8 mouse cellular contexts compared by ENCODE assay signal in the genomic region with DNA sequence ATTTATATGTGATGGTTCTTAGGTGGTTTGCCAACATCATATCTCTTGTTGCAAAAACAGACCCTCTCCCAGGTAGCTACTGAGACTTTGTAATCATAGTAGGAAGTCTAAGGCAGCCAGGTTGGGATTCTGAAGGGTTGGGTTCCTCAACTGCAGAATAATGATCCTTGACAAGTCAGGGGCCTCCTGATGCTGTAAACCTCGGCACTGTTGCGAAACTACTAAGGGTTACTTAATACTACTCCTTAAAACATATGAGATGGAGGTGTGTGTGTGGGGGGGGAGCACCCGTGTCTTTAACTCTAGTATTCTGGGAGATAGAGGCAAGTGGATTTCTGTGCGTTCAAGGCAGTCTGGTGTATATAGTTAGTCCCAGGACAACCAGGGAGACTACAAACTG. TPM values are rescaled to one million over a fixed set of nuclear protein-coding genes. Genes with fewer than 3 reads are reported as not detected.
DNase-seq lines count a peak whose midpoint lies in the region; ATAC-seq and TF ChIP-seq lines count a peak whose summit lies in the region.

No protein-coding gene starts in this region.

- no peak for ATAC-seq in forebrain, embryonic 16.5 days
- ATAC-seq in liver, embryonic 12.5 days: no peak
- no peak for ATAC-seq in stomach, embryonic 15.5 days (ENCODE audit: insufficient read depth, low FRiP score, low read depth)

- TF ChIP-seq CTCF in lung, adult 2 months (IDR thresholded peaks at IDR 0.05; ENCODE audit: insufficient read depth, low read length): no peak

- no peaks in the 10 kb centered on the region for H3K9me3 ChIP-seq in forebrain, embryonic 16.5 days (ENCODE audit: control insufficient read depth, low read length)
- no peaks in the 10 kb centered on the region for H3K9me3 ChIP-seq in liver, embryonic 12.5 days (replicated peaks)
- no peaks in the 10 kb centered on the region for H3K9me3 ChIP-seq in stomach, embryonic 15.5 days

- no peak overlapping the region for H3K9ac ChIP-seq in forebrain, embryonic 16.5 days (replicated peaks; ENCODE audit: low read depth, low read length)
- peak overlapping the region; percentile 83; the same call in 1 of the 2 replicates for H3K9ac ChIP-seq in liver, embryonic 12.5 days
- H3K9ac ChIP-seq in stomach, embryonic 15.5 days: no peak overlapping the region

- no peaks in the 10 kb centered on the region for H3K36me3 ChIP-seq in forebrain, embryonic 16.5 days (ENCODE audit: control insufficient read depth, insufficient read depth)
- no peaks in the 10 kb centered on the region for H3K36me3 ChIP-seq in liver, embryonic 12.5 days
- H3K36me3 ChIP-seq in stomach, embryonic 15.5 days: no peaks in the 10 kb centered on the region

- H3K27ac ChIP-seq in forebrain, embryonic 16.5 days (ENCODE audit: low read length): no peak overlapping the region
- no peak overlapping the region for H3K27ac ChIP-seq in liver, embryonic 12.5 days
- no peak overlapping the region for H3K27ac ChIP-seq in stomach, embryonic 15.5 days

- H3K4me2 ChIP-seq in forebrain, embryonic 16.5 days (ENCODE audit: low read length): peak overlapping the region; percentile 84
- peak overlapping the region; percentile 96 for H3K4me2 ChIP-seq in liver, embryonic 12.5 days
- peak overlapping the region; percentile 73 for H3K4me2 ChIP-seq in stomach, embryonic 15.5 days

- intact Hi-C loops in left cerebral cortex, postnatal 10 days (cut with DNase I): loop anchor here (2.0 kb wide), 1 partner anchor 163 kb away; no protein-coding TSS in a partner anchor

- DNase-seq in lung, adult 2 months: no peak
- no peak for DNase-seq in lung, postnatal 10 days
- no peak for DNase-seq in left cerebral cortex, postnatal 10 days (ENCODE audit: extremely low spot score in 1 of 2, low spot score in 2 of 2)
- DNase-seq in gastrocnemius, postnatal 10 days: no peak
- DNase-seq in ovary, adult 18-20 months (ENCODE audit: low spot score): no peak

- 49% methylated on average over 4 of the region's 4 CpGs for WGBS in lung, adult 2 months
- 79% methylated on average over 4 of the region's 4 CpGs for WGBS in forebrain, embryonic 16.5 days
- 60% methylated on average over 4 of the region's 4 CpGs for WGBS in liver, embryonic 12.5 days (ENCODE audit: insufficient replicate concordance)
- WGBS in stomach, embryonic 15.5 days: 59% methylated on average over 4 of the region's 4 CpGs

- no peaks in the 10 kb centered on the region; the same call in 1 of the 2 replicates for H3K4me1 ChIP-seq in lung, adult 2 months (ENCODE audit: control insufficient read depth, insufficient read depth, low read length)
- H3K4me1 ChIP-seq in forebrain, embryonic 16.5 days (replicated peaks; ENCODE audit: control insufficient read depth, insufficient read depth, low read length): peaks cover 30% of the 10 kb centered on the region
- H3K4me1 ChIP-seq in liver, embryonic 12.5 days: peaks cover 27% of the 10 kb centered on the region
- H3K4me1 ChIP-seq in stomach, embryonic 15.5 days: peaks cover 18% of the 10 kb centered on the region

- H3K27me3 ChIP-seq in forebrain, embryonic 16.5 days (replicated peaks; ENCODE audit: control insufficient read depth, insufficient read depth, low read length): no peaks in the 10 kb centered on the region
- no peaks in the 10 kb centered on the region for H3K27me3 ChIP-seq in liver, embryonic 12.5 days (replicated peaks)
- no peaks in the 10 kb centered on the region for H3K27me3 ChIP-seq in stomach, embryonic 15.5 days (replicated peaks)

- no peak for TF ChIP-seq POLR2A in lung, adult 2 months (IDR thresholded peaks at IDR 0.05; ENCODE audit: borderline replicate concordance, extremely low read depth, low read depth, low read length)

- peak overlapping the region; percentile 40 for H3K4me3 ChIP-seq in lung, adult 2 months (replicated peaks; ENCODE audit: extremely low read depth, low read depth, low read length)
- peak overlapping the region; percentile 52 for H3K4me3 ChIP-seq in forebrain, embryonic 16.5 days (replicated peaks; ENCODE audit: low read length)
- H3K4me3 ChIP-seq in liver, embryonic 12.5 days: peak overlapping the region; percentile 79; the same call in 1 of the 2 replicates
- peak overlapping the region; percentile 79 for H3K4me3 ChIP-seq in stomach, embryonic 15.5 days (replicated peaks)

RNA-seq across cellular contexts. Expression of gene Rab33b, which starts 1.6 kb away (rescaled TPM):
- polyA plus RNA-seq in lung, adult 2 months (2012; rRNA removed): 12.9 and 16.6 TPM in 2 replicates
- polyA plus RNA-seq in forebrain, embryonic 16.5 days (2015; fragmentation: Nextera tagmentation; extraction: Ambion mirVana): 31.2 and 33.7 TPM in 2 replicates
- 6.5 and 7.6 TPM in 2 replicates for polyA plus RNA-seq in liver, embryonic 12.5 days (2016; fragmentation: Nextera tagmentation; extraction: Ambion mirVana)
- 23.7 and 26.7 TPM in 2 replicates for polyA plus RNA-seq in stomach, embryonic 15.5 days (2015; fragmentation: Nextera tagmentation; extraction: Ambion mirVana)
- total RNA-seq in left cerebral cortex, postnatal 10 days (2021): 10 to 100 TPM; 24.8 to 29.1 TPM
- 10 to 100 TPM; 12.1 to 13.4 TPM for total RNA-seq in gastrocnemius, postnatal 10 days (2021)
